Mouse (Mus musculus) CH12.LX (cell line): Measurements from ENCODE around the gene Arl11. TPM values are rescaled to one million over a fixed set of nuclear protein-coding genes. Genes with fewer than 3 reads are reported as not detected.

Source experiments
- DNase-seq: peaks from one replicate; pipeline ENCODE4 v3.0.0-alpha.2; 2013; ENCODE audit errors: extremely low read depth
- H3K27ac ChIP-seq: 2 replicates; pipeline ENCODE4 v1.5.1; 2012; ENCODE audit warnings: low read depth, mild to moderate bottlenecking, control low read depth, moderate library complexity; ENCODE audit not compliant: insufficient read depth
- H3K27me3 ChIP-seq: replicated peaks from 2 replicates; pipeline ENCODE3; 2012; ENCODE audit warnings: inconsistent platforms
- H3K36me3 ChIP-seq, 2 experiments: replicated peaks in 1 of 2; 2 replicates each; pipeline versions ENCODE3 to v1.6.1; 2012; ENCODE audit warnings: inconsistent platforms in 1 of 2, low read length in 1 of 2, mild to moderate bottlenecking in 1 of 2, mixed read lengths in 1 of 2, moderate library complexity in 1 of 2; ENCODE audit not compliant: control insufficient read depth in 1 of 2, insufficient read depth in 1 of 2
- H3K4me1 ChIP-seq, 2 experiments: 2 replicates each; pipeline ENCODE4 v1.6.1; 2012; ENCODE audit warnings: inconsistent platforms in 1 of 2, moderate library complexity in 1 of 2; ENCODE audit not compliant: insufficient read depth in 2 of 2, control insufficient read depth in 1 of 2
- H3K4me2 ChIP-seq: 2 replicates; pipeline ENCODE4 v1.6.1; 2012; ENCODE audit warnings: low read depth, mild to moderate bottlenecking, control low read depth; ENCODE audit not compliant: poor library complexity, insufficient read depth, severe bottlenecking
- H3K4me3 ChIP-seq, 3 experiments: fragments of 150-350 bp in 1 of 3; sonication (generic) in 1 of 3; replicated peaks in 1 of 3; 2 replicates each; pipeline versions ENCODE3 to v1.5.1; 2011 to 2012; ENCODE audit warnings: low read depth in 2 of 3, low read length in 2 of 3, mild to moderate bottlenecking in 2 of 3, moderate library complexity in 2 of 3, control low read depth in 1 of 3, improper control_type of control experiment in 1 of 3, inconsistent platforms in 1 of 3, mixed read lengths in 1 of 3; ENCODE audit not compliant: poor library complexity in 1 of 3
- H3K79me2 ChIP-seq: replicated peaks from 2 replicates; pipeline ENCODE4 v1.6.1; 2012; ENCODE audit warnings: mild to moderate bottlenecking, moderate library complexity; ENCODE audit not compliant: control insufficient read depth, poor library complexity, insufficient read depth, severe bottlenecking; ENCODE audit errors: extremely low read depth
- H3K9ac ChIP-seq: 2 replicates; pipeline ENCODE4 v1.6.1; 2012; ENCODE audit warnings: low read depth, mild to moderate bottlenecking, control low read depth, moderate library complexity; ENCODE audit not compliant: insufficient read depth
- H3K9me3 ChIP-seq: replicated peaks from 2 replicates; pipeline ENCODE3; 2012; ENCODE audit warnings: low read length, inconsistent platforms, mixed read lengths
- ELF1 ChIP-seq: IDR thresholded peaks from 2 replicates; pipeline ENCODE4 v1.6.1; 2014; ENCODE audit warnings: low read depth, mild to moderate bottlenecking, inconsistent platforms, low read length, improper control_type of control experiment
- EP300 ChIP-seq: IDR thresholded peaks from 2 replicates; pipeline ENCODE4 v1.6.1; 2011; ENCODE audit warnings: low read length, improper control_type of control experiment
- GABPA ChIP-seq: IDR thresholded peaks from 2 replicates; pipeline ENCODE4 v1.6.1; 2012; ENCODE audit warnings: low read depth, low read length, improper control_type of control experiment, inconsistent platforms; ENCODE audit not compliant: insufficient replicate concordance
- HCFC1 ChIP-seq: IDR thresholded peaks from 2 replicates; pipeline ENCODE4 v1.6.1; 2012; ENCODE audit warnings: low read depth, mild to moderate bottlenecking, inconsistent platforms, low read length, improper control_type of control experiment
- MAX ChIP-seq: IDR thresholded peaks from 2 replicates; pipeline ENCODE4 v1.6.1; 2011; ENCODE audit warnings: low read length, improper control_type of control experiment
- NRF1 ChIP-seq: IDR thresholded peaks from 2 replicates; pipeline ENCODE4 v1.6.1; 2014; ENCODE audit warnings: low read depth, mild to moderate bottlenecking, inconsistent platforms, low read length, improper control_type of control experiment, moderate library complexity
- RAD21 ChIP-seq: IDR thresholded peaks from 2 replicates; pipeline ENCODE4 v1.6.1; 2011; ENCODE audit warnings: low read depth, mild to moderate bottlenecking, low read length, improper control_type of control experiment, moderate library complexity
- RCOR1 ChIP-seq: conservative IDR thresholded peaks from 2 replicates; pipeline ENCODE4 v1.6.1; 2012; ENCODE audit warnings: low read depth, mild to moderate bottlenecking, inconsistent platforms, low read length, improper control_type of control experiment
- TCF12 ChIP-seq: IDR thresholded peaks from 2 replicates; pipeline ENCODE4 v1.6.1; 2014; ENCODE audit warnings: low read depth, mild to moderate bottlenecking, inconsistent platforms, low read length, improper control_type of control experiment
- UBTF ChIP-seq: IDR thresholded peaks from 2 replicates; pipeline ENCODE4 v1.6.1; 2012; ENCODE audit warnings: low read depth, mild to moderate bottlenecking, inconsistent platforms, low read length, improper control_type of control experiment, moderate library complexity
- USF1 ChIP-seq: IDR thresholded peaks from 2 replicates; pipeline ENCODE4 v1.6.1; 2014; ENCODE audit warnings: low read depth, mild to moderate bottlenecking, inconsistent platforms, low read length, improper control_type of control experiment
- USF2 ChIP-seq: conservative IDR thresholded peaks from 2 replicates; pipeline ENCODE4 v1.6.1; 2011; ENCODE audit warnings: low read depth, low read length, improper control_type of control experiment
- ZC3H11A ChIP-seq: IDR thresholded peaks from 2 replicates; pipeline ENCODE4 v1.6.1; 2012; ENCODE audit warnings: low read depth, mild to moderate bottlenecking, inconsistent platforms, low read length, improper control_type of control experiment
- dilution Hi-C: fragments of 300-500 bp; cut with MboI; formaldehyde crosslinking; loops from 2 replicates; pipeline ENCODE4 v1.14.3; 2020; ENCODE audit warnings: low sequenced_read_pairs; ENCODE audit not compliant: extremely low pct_unique_long_range_greater_than_20kb, extremely low pct_ligation_motif_present
- in situ Hi-C: fragments of 300-500 bp; cut with MboI; formaldehyde crosslinking; loops from 3 replicates; pipeline ENCODE4 v1.14.3; 2019; ENCODE audit warnings: low sequenced_read_pairs, low pct_ligation_motif_present, low pct_unique_long_range_greater_than_20kb, mixed read lengths
- polyA plus RNA-seq: library from polyadenylated mRNA; unstranded; fragments of >175 nt; gene quantifications from 2 replicates; pipeline ENCODE4 v1.2.1, GENCODE M21; 2012; ENCODE audit warnings: low read depth; ENCODE audit not compliant: insufficient read length
- total RNA-seq, 2 experiments: library from RNA; depleted of rRNA; stranded (reverse); fragments of 300-350 nt in 1 of 2; fragments of >200 nt in 1 of 2; gene quantifications; 2 replicates each; pipeline ENCODE4 v1.2.3; 2012 to 2014

Gene Arl11
- total RNA-seq (2012; rRNA removed) (0.71 and 1.1 TPM in 2 replicates), total RNA-seq (2014; rRNA removed) (10.9 and 11.7 TPM in 2 replicates), polyA plus RNA-seq (11.4 and 12.2 TPM in 2 replicates)

- Histone ChIP-seq H3K9me3 (no peaks in the 10 kb centered on the region), H3K79me2 (no peaks in the 10 kb centered on the region), H3K9ac (no peak within 1 kb of the TSS), H3K36me3 (peaks cover 0 to 9% of the 10 kb centered on the region in 2 experiments), H3K27me3 (no peaks in the 10 kb centered on the region), H3K4me2 (peak within 1 kb of the TSS; percentile 41; the same call in 1 of the 2 replicates), H3K27ac (no peak within 1 kb of the TSS), H3K4me1 (peaks cover 0 to 27% of the 10 kb centered on the region in 2 experiments; a peak in 2 of 4 replicates), H3K4me3 (peak within 1 kb of the TSS in 2 of 3 experiments; percentile 37 to 57)
- dilution Hi-C loops, result no loop called here
- TF ChIP-seq RAD21 (no peak), ELF1 (0 out of 2 replicates have a peak, but pooled peaks have one; percentile 29)
- DNase-seq, result peak; percentile 58
- in situ Hi-C loops, result no loop called here
Measured at GRCm38 (mm10) chr14:61309593-61309992, at the start of gene Arl11. Gene Arl11 (plus strand): TSS chr14:61309753.

GRCm38 (mm10) chr14:61267908-61268475 is 41.6 kb upstream of the Arl11 start:
- no peak overlapping the region for H3K4me2 ChIP-seq
- no peak for TF ChIP-seq HCFC1
- TF ChIP-seq GABPA, result no peak
- TF ChIP-seq MAX, result no peak
- TF ChIP-seq USF1, result no peak
- TF ChIP-seq UBTF, result no peak
- TF ChIP-seq EP300, result no peak
- no peak for TF ChIP-seq USF2
- TF ChIP-seq NRF1, result no peak
- TF ChIP-seq ZC3H11A, result no peak
- no peak for TF ChIP-seq TCF12
- no peak for TF ChIP-seq RCOR1
- TF ChIP-seq, all 38 proteins: peak for 0
- dilution Hi-C loops, result no loop called here
- Histone ChIP-seq H3K4me3 (no peak overlapping the region), H3K9ac (no peak overlapping the region), H3K36me3 (no peaks in the 10 kb centered on the region), H3K9me3 (peaks cover 2% of the 10 kb centered on the region), H3K27ac (no peak overlapping the region), H3K27me3 (peaks cover 5% of the 10 kb centered on the region), H3K79me2 (no peaks in the 10 kb centered on the region), H3K4me1 (peaks cover 3 to 7% of the 10 kb centered on the region in 2 experiments; a peak in 3 of 4 replicates)
- in situ Hi-C loops, result no loop called here
- no peak for DNase-seq
